Mouse (Mus musculus) brain, embryonic 14.5 days (tissue): Measurements from ENCODE around the gene D930020B18Rik. TPM values are rescaled to one million over a fixed set of nuclear protein-coding genes. Genes with fewer than 3 reads are reported as not detected.
A peak's percentile ranks its signal among the peaks of the same experiment; 100 is the strongest.

ENCODE experiments used
- DNase-seq: peaks from one replicate; pipeline ENCODE4 v3.0.0-alpha.2; 2011; ENCODE audit warnings: low read depth
- CTCF ChIP-seq: fragments of 200-500 bp; IDR thresholded peaks from 2 replicates; pipeline ENCODE4 v1.5.1; 2012; ENCODE audit warnings: inconsistent platforms, mild to moderate bottlenecking, moderate library complexity, borderline replicate concordance; ENCODE audit not compliant: insufficient read depth, insufficient read length; ENCODE audit errors: extremely low read depth
- POLR2A ChIP-seq: fragments of 200-500 bp; IDR thresholded peaks from 2 replicates; pipeline ENCODE4 v1.6.1; 2012; ENCODE audit warnings: mild to moderate bottlenecking, inconsistent platforms, borderline replicate concordance; ENCODE audit not compliant: poor library complexity, insufficient read depth, insufficient read length, severe bottlenecking; ENCODE audit errors: extremely low read depth
- polyA plus RNA-seq: library from polyadenylated mRNA; depleted of rRNA; stranded (reverse); fragments of >200 nt; gene quantifications from 2 replicates; pipeline ENCODE4 v1.2.3, GENCODE M21; 2012; rRNA removed

The D930020B18Rik gene
- polyA plus RNA-seq, 1 experiment = 0.14 TPM

DNA sequence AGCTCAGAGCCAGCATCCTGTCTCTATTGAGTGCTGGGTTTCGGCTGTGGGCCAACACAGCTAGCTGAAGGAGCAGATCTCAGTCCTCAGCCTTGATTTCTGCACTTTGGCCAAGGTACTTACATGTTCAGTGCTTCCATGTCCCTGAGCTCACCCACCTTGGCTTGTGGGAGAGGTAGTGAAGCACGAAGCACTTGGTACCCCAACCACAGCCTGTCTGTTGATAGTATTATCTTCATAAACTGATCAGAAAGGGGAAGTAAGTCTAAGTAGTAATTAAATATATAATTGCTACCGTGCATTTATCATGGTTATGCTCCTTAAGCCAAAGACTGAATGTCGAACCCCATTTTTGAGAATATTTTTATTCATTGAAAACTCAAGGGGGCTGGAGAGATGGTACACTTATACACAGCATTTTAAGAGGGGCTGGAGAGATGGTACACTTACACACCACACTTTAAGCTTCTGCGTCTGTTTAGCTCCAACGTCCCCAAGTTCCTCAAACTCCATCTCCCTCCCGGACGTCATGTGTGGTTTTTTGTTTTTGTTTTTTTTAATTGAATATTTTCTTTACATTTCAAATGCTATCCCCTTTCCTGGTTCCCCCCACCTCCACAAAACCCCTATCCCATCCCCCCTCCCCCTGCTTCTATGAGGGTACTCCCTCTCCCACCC, 89.8 kb downstream of the D930020B18Rik start:
- TF ChIP-seq CTCF (no peak), POLR2A (no peak)
- no peak for DNase-seq

DNA sequence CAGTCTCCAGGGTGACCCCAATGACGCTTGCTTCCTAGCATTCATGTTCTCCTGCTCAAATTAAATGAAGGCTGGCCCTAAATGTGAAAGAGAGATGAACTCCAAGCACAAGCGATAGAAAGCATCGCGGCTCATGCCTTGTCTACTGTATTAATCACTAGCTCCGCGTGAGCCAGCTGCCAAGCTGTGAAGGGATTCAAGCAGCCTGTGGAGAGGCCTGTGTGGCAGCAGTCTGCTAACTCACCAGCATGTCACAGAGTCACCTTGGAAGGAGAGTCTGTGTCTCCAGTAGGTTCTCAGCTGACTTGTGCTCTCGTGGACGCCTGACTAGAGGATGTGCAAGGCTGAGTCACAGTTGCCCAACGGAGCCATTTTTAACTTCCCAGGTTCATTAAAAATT, 91.2 kb downstream of the D930020B18Rik start:
- no peak for TF ChIP-seq CTCF
- no peak for TF ChIP-seq POLR2A
- peak; percentile 22 for DNase-seq

DNA sequence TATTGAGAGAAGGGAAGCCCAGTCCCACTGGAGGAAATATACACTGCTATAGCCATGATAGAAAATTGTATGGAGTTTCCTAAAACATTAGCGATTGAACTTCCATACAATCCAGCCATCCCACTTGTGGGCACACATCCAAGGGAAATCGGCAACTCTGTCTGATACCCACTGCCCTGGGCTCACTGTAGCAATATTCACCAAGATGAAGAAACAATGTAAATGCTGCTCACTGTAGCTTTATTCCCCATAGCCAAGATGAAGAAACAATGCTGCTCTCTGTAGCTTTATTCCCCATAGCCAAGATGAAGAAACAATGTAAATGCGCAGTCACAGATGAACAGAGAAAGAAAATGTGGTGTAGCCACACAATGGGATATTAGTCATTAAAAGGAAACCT, 95.9 kb downstream of the D930020B18Rik start:
- TF ChIP-seq POLR2A = no peak
- no peak for TF ChIP-seq CTCF
- DNase-seq = no peak

DNA sequence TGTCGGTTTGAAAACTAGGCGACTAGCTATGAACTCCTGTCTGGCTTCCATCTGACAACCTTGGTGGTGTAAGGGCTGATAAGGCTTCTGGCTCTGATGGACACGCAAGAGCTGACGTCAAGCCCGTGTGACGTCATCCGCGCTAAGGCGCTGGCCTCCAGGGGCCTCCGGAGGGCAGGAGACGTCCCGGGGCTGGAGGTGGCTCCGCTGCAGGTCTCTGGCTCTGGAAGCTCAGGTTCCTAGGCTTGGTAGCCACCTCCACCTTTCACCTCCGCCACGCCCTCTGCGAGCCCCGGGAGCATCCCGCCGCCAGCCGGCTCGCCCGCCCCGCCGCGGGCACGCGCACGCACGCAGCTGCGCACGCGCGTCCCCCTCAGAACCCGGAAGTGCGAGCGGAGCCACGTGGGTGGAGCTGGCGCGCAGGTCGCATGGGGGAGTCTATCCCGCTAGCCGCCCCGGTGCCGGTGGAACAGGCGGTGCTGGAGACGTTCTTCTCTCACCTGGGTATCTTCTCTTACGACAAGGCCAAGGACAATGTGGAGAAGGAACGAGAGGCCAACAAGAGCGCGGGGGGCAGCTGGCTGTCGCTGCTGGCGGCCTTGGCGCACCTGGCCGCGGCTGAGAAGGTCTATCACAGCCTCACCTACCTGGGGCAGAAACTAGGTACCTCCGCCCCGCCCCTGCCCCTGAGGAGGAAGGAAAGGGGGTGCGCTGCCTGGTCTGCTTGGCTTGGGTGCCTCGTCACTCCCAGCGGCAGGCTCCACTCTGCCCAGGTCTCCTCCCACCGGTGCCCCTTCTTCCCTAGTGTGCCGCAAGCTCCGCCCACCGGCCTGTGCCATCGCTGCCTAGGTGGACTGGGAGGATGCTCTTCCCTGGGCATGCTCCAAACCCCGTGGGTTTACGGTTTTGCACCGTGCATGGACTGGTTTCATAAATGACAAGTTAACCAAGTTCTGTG, 98.4 kb downstream of the D930020B18Rik start, which contains the start of gene BC048403:
Gene BC048403, plus strand, starts transcription at position 390 of the 958 bp plus-strand sequence.
- TF ChIP-seq POLR2A (peak; percentile 92), CTCF (no peak)
- peak; percentile 92 for DNase-seq

DNA sequence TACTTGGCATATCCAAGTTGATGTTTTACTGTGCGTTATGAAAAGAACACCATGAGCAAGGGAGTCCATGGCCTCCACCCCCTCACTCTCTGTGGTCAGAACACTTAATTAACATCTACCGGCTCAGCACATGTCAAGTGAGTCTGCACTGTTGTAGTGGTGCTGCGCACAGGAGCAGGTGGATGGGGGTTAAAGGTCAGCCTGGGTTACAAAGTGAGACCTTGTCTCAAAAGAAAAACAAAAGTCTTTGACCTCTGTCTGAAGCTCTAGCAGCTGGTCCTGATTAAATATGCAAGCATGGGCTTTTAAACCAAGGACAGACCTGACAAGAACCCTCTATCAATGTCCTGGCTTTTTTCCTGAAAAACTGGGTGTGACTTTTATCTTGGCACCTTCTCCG, 100.9 kb downstream of the D930020B18Rik start:
- DNase-seq = no peak
- TF ChIP-seq POLR2A (no peak), CTCF (no peak)

Other genes with a start within 250 kb of the D930020B18Rik start
- gene Rassf3, start 165.2 kb upstream of the D930020B18Rik start, polyA plus RNA-seq = 5.4 and 7.3 TPM in 2 replicates
- gene Tbk1, start 54.8 kb upstream of the D930020B18Rik start, polyA plus RNA-seq = 28.1 and 31.8 TPM in 2 replicates
- gene Xpot, start 15.3 kb upstream of the D930020B18Rik start, polyA plus RNA-seq = 78.9 and 84.4 TPM in 2 replicates
- 4.2 and 4.8 TPM in 2 replicates for gene BC048403, start 98.3 kb downstream of the D930020B18Rik start, polyA plus RNA-seq